Mouse (Mus musculus): Measurements from ENCODE around the gene Eda. TPM values are rescaled to one million over a fixed set of nuclear protein-coding genes. Genes with fewer than 3 reads are reported as not detected.
A peak's percentile ranks its signal among the peaks of the same experiment; 100 is the strongest.

Gene Eda
- total and polyA plus RNA-seq, 3 experiments: 0.13 to 0.40 (median 0.30) TPM

DNA sequence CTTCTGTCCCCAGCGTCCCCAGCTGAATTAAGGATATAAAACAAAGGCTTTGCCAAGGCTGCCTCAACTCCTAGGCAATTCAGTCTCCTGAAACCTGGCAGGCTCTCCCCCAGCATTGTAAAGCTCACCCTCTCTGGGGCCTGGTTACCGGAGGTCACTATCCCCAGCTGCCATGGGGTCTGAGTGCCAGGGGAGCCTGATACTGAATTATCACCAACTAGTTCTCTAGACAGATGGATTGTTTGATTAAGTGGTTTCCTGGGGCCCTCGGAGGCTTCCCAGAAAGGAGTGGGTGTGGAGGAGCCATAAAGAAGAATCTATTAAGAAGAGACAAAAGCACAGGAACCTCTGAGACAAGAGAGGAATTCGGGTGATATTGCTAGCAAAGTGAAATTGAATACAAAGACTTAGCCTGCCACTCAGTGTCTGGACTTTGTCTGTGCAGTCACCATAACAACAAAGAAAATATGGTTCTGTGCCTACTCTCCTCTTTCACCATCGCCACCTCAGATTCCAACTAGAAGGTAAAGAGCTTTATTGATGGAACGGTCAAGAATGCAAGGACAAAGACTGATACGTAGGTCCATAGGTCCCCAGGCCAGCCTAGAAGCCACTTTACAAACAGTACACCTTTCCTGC is 418.9 kb downstream of the Eda start:
- Histone ChIP-seq H3K27ac (ENCODE audit: insufficient read depth, low read depth) (no peak overlapping the region), H3K36me3 (replicated peaks in 1 of 2; ENCODE audit: control insufficient read depth in 1 of 2, insufficient read depth in 1 of 2, low read length in 1 of 2) (no peaks in the 10 kb centered on the region), H3K4me2 (ENCODE audit: insufficient read depth, low read depth, poor library complexity, severe bottlenecking) (no peak overlapping the region), H3K4me1 (ENCODE audit: control insufficient read depth in 1 of 2, insufficient read depth in 2 of 2) (no peaks in the 10 kb centered on the region), H3K4me3 (replicated peaks in 1 of 3; ENCODE audit: low read depth in 2 of 3, low read length in 2 of 3, poor library complexity in 1 of 3) (no peak overlapping the region), H3K79me2 (replicated peaks; ENCODE audit: control insufficient read depth, extremely low read depth, insufficient read depth, poor library complexity, severe bottlenecking) (no peaks in the 10 kb centered on the region), H3K27me3 (replicated peaks) (no peaks in the 10 kb centered on the region), H3K9me3 (replicated peaks; ENCODE audit: low read length) (no peaks in the 10 kb centered on the region), H3K9ac (ENCODE audit: insufficient read depth, low read depth) (no peak overlapping the region)
- in situ Hi-C loops (cut with MboI; ENCODE audit: low pct_ligation_motif_present, low pct_unique_long_range_greater_than_20kb, low sequenced_read_pairs): no loop called here
- TF ChIP-seq JUN (IDR thresholded peaks at IDR 0.05; ENCODE audit: insufficient read depth, low read depth, low read length) (no peak), NRF1 (IDR thresholded peaks at IDR 0.05; ENCODE audit: low read depth, low read length) (no peak), PAX5 (IDR thresholded peaks at IDR 0.05; ENCODE audit: low read length) (no peak), USF2 (conservative IDR thresholded peaks at IDR 0.05; ENCODE audit: low read depth, low read length) (no peak), MAZ (IDR thresholded peaks at IDR 0.05; ENCODE audit: low read depth, low read length) (no peak), CHD1 (IDR thresholded peaks at IDR 0.05; ENCODE audit: low read depth, low read length) (no peak), ZNF384 (IDR thresholded peaks at IDR 0.05; ENCODE audit: low read depth, low read length) (no peak)
- no peak for DNase-seq (ENCODE audit: extremely low read depth)
- dilution Hi-C loops (cut with MboI; ENCODE audit: extremely low pct_ligation_motif_present, extremely low pct_unique_long_range_greater_than_20kb, low sequenced_read_pairs): no loop called here

DNA sequence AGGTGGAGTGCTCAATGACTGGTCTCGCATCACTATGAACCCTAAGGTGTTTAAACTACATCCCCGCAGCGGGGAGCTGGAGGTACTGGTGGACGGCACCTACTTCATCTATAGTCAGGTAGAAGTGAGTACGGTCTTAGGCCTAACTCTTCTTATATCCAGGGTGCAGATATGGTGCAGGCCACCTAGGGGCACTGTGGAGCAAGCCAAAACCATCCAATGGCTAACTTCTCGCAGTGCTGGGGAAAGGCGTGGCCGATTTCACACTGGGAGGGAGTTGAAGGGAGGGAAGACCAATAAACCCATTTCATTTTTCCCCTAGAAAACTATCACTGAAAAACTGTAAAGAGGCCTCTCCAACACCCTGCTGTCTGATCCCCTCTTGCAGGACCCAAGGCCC is 419.6 kb downstream of the Eda start:
- dilution Hi-C loops (cut with MboI; ENCODE audit: extremely low pct_ligation_motif_present, extremely low pct_unique_long_range_greater_than_20kb, low sequenced_read_pairs): no loop called here

DNA sequence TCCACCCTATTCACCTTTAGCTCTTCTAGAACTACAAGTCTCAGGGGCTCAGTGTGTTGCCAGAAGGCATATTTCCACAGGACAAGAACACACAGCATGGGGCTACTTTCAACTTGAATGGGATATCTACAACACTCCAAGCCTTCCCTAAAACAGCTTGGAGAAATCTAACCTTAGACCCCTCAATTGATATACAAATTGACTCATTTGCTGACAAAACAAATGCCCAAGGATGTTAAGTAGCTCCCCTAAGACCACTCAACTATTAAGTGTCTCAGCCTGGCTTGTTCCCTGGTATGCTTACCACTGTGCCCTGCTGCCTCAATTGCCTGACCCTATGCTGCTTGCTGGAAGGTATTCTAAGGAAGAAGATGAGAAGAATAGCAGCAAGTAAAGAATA is 425.5 kb downstream of the Eda start:
- Histone ChIP-seq H3K27me3 (replicated peaks) (no peaks in the 10 kb centered on the region), H3K27ac (ENCODE audit: insufficient read depth, low read depth) (no peak overlapping the region), H3K79me2 (replicated peaks; ENCODE audit: control insufficient read depth, extremely low read depth, insufficient read depth, poor library complexity, severe bottlenecking) (no peaks in the 10 kb centered on the region), H3K4me2 (ENCODE audit: insufficient read depth, low read depth, poor library complexity, severe bottlenecking) (no peak overlapping the region), H3K4me1 (ENCODE audit: control insufficient read depth in 1 of 2, insufficient read depth in 2 of 2) (peaks cover 12 to 22% of the 10 kb centered on the region in 2 experiments), H3K9me3 (replicated peaks; ENCODE audit: low read length) (no peaks in the 10 kb centered on the region), H3K9ac (ENCODE audit: insufficient read depth, low read depth) (no peak overlapping the region), H3K4me3 (replicated peaks in 1 of 3; ENCODE audit: low read depth in 2 of 3, low read length in 2 of 3, poor library complexity in 1 of 3) (no peak overlapping the region), H3K36me3 (replicated peaks in 1 of 2; ENCODE audit: control insufficient read depth in 1 of 2, insufficient read depth in 1 of 2, low read length in 1 of 2) (no peaks in the 10 kb centered on the region)
- no peak for DNase-seq (ENCODE audit: extremely low read depth)
- in situ Hi-C loops (cut with MboI; ENCODE audit: low pct_ligation_motif_present, low pct_unique_long_range_greater_than_20kb, low sequenced_read_pairs) (no loop called here), dilution Hi-C loops (cut with MboI; ENCODE audit: extremely low pct_ligation_motif_present, extremely low pct_unique_long_range_greater_than_20kb, low sequenced_read_pairs) (no loop called here)
- TF ChIP-seq ZNF384 (IDR thresholded peaks at IDR 0.05; ENCODE audit: low read depth, low read length) (no peak), TBP (conservative IDR thresholded peaks at IDR 0.05; ENCODE audit: low read depth, low read length) (no peak), ETS1 (conservative IDR thresholded peaks at IDR 0.05; ENCODE audit: low read depth, low read length) (no peak), POLR2AphosphoS2 (IDR thresholded peaks at IDR 0.05; ENCODE audit: low read depth, low read length) (no peak), E2F4 (IDR thresholded peaks at IDR 0.05; ENCODE audit: insufficient replicate concordance, low read depth, low read length) (no peak), JUN (IDR thresholded peaks at IDR 0.05; ENCODE audit: insufficient read depth, low read depth, low read length) (no peak), UBTF (IDR thresholded peaks at IDR 0.05; ENCODE audit: low read depth, low read length) (no peak), GABPA (IDR thresholded peaks at IDR 0.05; ENCODE audit: insufficient replicate concordance, low read depth, low read length) (no peak), USF2 (conservative IDR thresholded peaks at IDR 0.05; ENCODE audit: low read depth, low read length) (no peak), ZC3H11A (IDR thresholded peaks at IDR 0.05; ENCODE audit: low read depth, low read length) (no peak), JUND (conservative IDR thresholded peaks at IDR 0.05; ENCODE audit: low read depth, low read length) (no peak)

More for the DNA sequence above, 419.6 kb downstream of the Eda start:
- no peaks in the 10 kb centered on the region for H3K9me3 ChIP-seq (replicated peaks; ENCODE audit: low read length)
- TF ChIP-seq SMC3 (IDR thresholded peaks at IDR 0.05; ENCODE audit: low read depth, low read length) (peak; percentile 62), ZKSCAN1 (IDR thresholded peaks at IDR 0.05; ENCODE audit: borderline replicate concordance, low read depth, low read length) (no peak), KAT2A (IDR thresholded peaks at IDR 0.05; ENCODE audit: insufficient replicate concordance, low read length) (no peak), CHD1 (IDR thresholded peaks at IDR 0.05; ENCODE audit: low read depth, low read length) (no peak), MEF2A (IDR thresholded peaks at IDR 0.05; ENCODE audit: borderline replicate concordance, low read depth, low read length) (no peak), CHD2 (IDR thresholded peaks at IDR 0.05; ENCODE audit: low read length) (no peak), RAD21 (IDR thresholded peaks at IDR 0.05; ENCODE audit: low read depth, low read length) (peak; percentile 61), JUND (conservative IDR thresholded peaks at IDR 0.05; ENCODE audit: low read depth, low read length) (no peak), CTCF (conservative IDR thresholded peaks at IDR 0.05 in 1 of 2, IDR thresholded peaks at IDR 0.05 in 1 of 2; ENCODE audit: low read depth in 2 of 2, low read length in 2 of 2) (peak; percentile 6 to 69; a peak in 2 of 4 replicates)
- H3K4me3 ChIP-seq (replicated peaks in 1 of 3; ENCODE audit: low read depth in 2 of 3, low read length in 2 of 3, poor library complexity in 1 of 3): no peak overlapping the region
- H3K36me3 ChIP-seq (replicated peaks in 1 of 2; ENCODE audit: control insufficient read depth in 1 of 2, insufficient read depth in 1 of 2, low read length in 1 of 2): no peaks in the 10 kb centered on the region
- no peaks in the 10 kb centered on the region for H3K4me1 ChIP-seq (ENCODE audit: control insufficient read depth in 1 of 2, insufficient read depth in 2 of 2)
- no peak overlapping the region for H3K9ac ChIP-seq (ENCODE audit: insufficient read depth, low read depth)
- no peak overlapping the region for H3K27ac ChIP-seq (ENCODE audit: insufficient read depth, low read depth)
- no peaks in the 10 kb centered on the region for H3K79me2 ChIP-seq (replicated peaks; ENCODE audit: control insufficient read depth, extremely low read depth, insufficient read depth, poor library complexity, severe bottlenecking)
- H3K4me2 ChIP-seq (ENCODE audit: insufficient read depth, low read depth, poor library complexity, severe bottlenecking): no peak overlapping the region
- peak; percentile 40 for DNase-seq (ENCODE audit: extremely low read depth)
- no peaks in the 10 kb centered on the region for H3K27me3 ChIP-seq (replicated peaks)
- in situ Hi-C loops (cut with MboI; ENCODE audit: low pct_ligation_motif_present, low pct_unique_long_range_greater_than_20kb, low sequenced_read_pairs): no loop called here

Data from CH12.LX (cell line).